Mouse (Mus musculus) liver, adult 2 months (tissue): ENCODE data around the gene Kif14.

Experiments
- CTCF ChIP-seq: fragments of 200-500 bp; IDR thresholded peaks from 2 replicates; pipeline ENCODE4 v1.5.1; 2011; ENCODE audit warnings: low read depth, low read length, control low read depth
- POLR2A ChIP-seq: fragments of 200-500 bp; IDR thresholded peaks from 2 replicates; pipeline ENCODE4 v1.6.1; 2011; ENCODE audit warnings: low read length, control low read depth; ENCODE audit not compliant: insufficient read depth; ENCODE audit errors: extremely low read depth

GRCm38 (mm10) chr1:136457403-136457802 is 8.7 kb upstream of the Kif14 start:
- TF ChIP-seq CTCF (no peak), POLR2A (no peak)
